Mouse (Mus musculus) erythroblast, embryonic 14.5 days (primary cell): ENCODE results near the gene Man1c1.

Experiments used
- GATA1 ChIP-seq: IDR thresholded peaks from 2 replicates; pipeline ENCODE4 v1.6.1; 2012; ENCODE audit warnings: low read length, inconsistent platforms, mixed read lengths
- TAL1 ChIP-seq: IDR thresholded peaks from 3 replicates; pipeline ENCODE4 v1.6.1; 2012; ENCODE audit warnings: low read length, inconsistent platforms, mixed read lengths

- TF ChIP-seq TAL1 (no peak), GATA1 (no peak)
Measured at GRCm38 (mm10) chr4:134602610-134603009, 101.5 kb downstream of the Man1c1 start.
